Mouse (Mus musculus): ENCODE measurements at regions not wholly inside any gene's neighbourhood (a gene's known extent, or its start where the extent isn't known, plus 50 kb on each side); places are given as distances from the start of the nearest gene placed in this dataset.

DNA sequence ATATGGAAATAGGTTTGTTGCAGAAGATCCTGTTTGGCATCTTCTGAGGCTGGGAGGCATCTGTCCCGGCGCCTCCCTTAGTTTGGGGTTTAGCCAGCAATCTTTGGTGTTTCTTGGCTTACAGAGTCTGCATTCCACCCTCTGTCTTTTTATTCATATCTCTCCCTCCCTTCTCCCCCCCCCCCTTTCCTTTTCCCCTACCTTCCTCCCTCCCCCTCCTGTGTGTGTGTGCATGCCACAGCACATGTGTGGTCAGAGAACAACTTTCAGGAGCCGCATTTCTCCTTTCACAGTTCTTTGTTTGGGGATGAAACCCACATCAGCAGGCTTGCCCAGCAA, 131.4 kb downstream of the Tex36 start:
- H3K4me3 ChIP-seq (ENCODE audit: insufficient read depth, low read length): no peak overlapping the region
- no peak overlapping the region for H3K27ac ChIP-seq (ENCODE audit: insufficient read depth, low read depth, low read length)
- TF ChIP-seq POLR2A (IDR thresholded peaks at IDR 0.05; ENCODE audit: borderline replicate concordance, low read depth, low read length): no peak
- no peak for TF ChIP-seq CTCF (IDR thresholded peaks at IDR 0.05; ENCODE audit: low read depth, low read length)
- H3K4me1 ChIP-seq (ENCODE audit: control insufficient read depth, insufficient read depth, low read length): no peaks in the 10 kb centered on the region

DNA sequence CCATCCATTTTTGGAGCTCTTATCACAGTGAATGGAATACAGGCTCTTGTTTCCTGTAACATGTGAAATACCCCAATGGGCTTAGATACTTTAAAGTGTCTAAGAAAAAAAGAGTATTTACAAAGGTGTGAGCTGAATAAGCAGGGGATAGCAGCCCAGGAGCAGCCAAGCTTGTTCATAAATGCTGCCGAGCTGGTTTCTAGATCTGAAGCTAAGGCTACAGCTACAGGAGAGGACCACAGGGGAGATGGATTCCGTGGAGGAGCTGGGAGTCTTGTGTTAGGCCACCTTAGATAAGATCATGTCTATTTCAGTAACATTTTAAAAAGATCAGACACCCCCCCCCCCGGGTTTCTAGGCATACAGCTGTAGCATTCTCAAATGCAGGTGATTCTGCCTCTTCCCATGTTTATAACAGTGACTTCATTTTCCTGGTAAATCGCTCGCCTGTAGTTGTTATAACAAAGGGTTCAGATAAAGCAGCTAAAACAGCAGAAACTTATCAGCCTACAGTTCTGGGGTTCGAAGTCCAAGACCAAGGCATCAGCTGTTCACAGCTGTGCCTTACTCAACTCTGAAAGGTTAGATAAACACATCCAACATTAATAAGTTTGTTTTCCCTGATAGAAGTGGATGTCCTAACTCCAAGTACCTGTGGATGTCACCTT, 131.9 kb downstream of the Tex36 start:
- no peaks in the 10 kb centered on the region for H3K4me1 ChIP-seq (ENCODE audit: control insufficient read depth, insufficient read depth, low read length)
- no peak overlapping the region for H3K27ac ChIP-seq (ENCODE audit: insufficient read depth, low read depth, low read length)
- H3K4me3 ChIP-seq (ENCODE audit: insufficient read depth, low read length): no peak overlapping the region
- TF ChIP-seq POLR2A (IDR thresholded peaks at IDR 0.05; ENCODE audit: borderline replicate concordance, low read depth, low read length) (no peak), CTCF (IDR thresholded peaks at IDR 0.05; ENCODE audit: low read depth, low read length) (no peak)

DNA sequence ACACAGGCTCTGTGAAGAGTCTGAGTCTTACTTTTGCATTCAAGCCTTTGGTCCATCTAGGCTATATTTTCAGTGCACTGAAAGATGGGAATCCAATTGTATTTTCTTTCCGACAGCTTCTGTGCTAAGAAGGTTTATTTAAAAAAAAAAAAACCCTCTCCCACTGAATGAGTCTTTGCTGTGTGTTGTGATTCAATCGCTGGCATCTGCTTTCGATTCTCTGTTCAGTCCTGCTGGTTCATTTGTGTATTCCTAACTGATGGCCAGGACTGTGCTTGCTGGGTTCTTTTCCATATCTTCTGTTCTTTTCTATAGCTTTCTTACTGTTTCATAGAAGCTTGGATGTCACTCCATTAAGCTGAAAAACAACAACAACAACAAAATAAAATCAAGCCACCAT, 132.9 kb downstream of the Tex36 start:
- Histone ChIP-seq H3K27ac (ENCODE audit: insufficient read depth, low read depth, low read length) (no peak overlapping the region), H3K4me3 (ENCODE audit: insufficient read depth, low read length) (no peak overlapping the region), H3K4me1 (ENCODE audit: control insufficient read depth, insufficient read depth, low read length) (no peaks in the 10 kb centered on the region)
- no peak for TF ChIP-seq POLR2A (IDR thresholded peaks at IDR 0.05; ENCODE audit: borderline replicate concordance, low read depth, low read length)
- TF ChIP-seq CTCF (IDR thresholded peaks at IDR 0.05; ENCODE audit: low read depth, low read length): no peak

DNA sequence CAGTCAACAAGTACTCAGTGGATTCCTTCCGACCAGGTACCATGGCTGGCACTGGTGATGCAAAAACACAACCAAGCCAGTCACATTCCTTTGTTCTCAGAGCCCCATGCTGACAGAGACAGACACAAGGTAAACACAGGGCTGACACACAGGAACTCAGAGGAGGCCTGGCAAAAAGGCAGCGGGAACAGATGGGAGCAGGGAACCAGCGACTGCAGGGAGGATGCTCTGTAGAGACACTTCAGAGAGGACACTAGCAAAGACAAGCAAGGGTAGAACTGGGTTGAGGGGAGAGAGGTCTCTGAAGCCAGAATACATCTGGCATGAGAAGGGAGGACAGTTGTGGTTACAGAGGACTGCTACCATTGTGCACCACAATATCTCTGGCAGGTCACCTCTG, 133.6 kb downstream of the Tex36 start:
- TF ChIP-seq POLR2A (IDR thresholded peaks at IDR 0.05; ENCODE audit: borderline replicate concordance, low read depth, low read length) (no peak), CTCF (IDR thresholded peaks at IDR 0.05; ENCODE audit: low read depth, low read length) (no peak)
- Histone ChIP-seq H3K27ac (ENCODE audit: insufficient read depth, low read depth, low read length) (no peak overlapping the region), H3K4me3 (ENCODE audit: insufficient read depth, low read length) (no peak overlapping the region), H3K4me1 (ENCODE audit: control insufficient read depth, insufficient read depth, low read length) (no peaks in the 10 kb centered on the region)

DNA sequence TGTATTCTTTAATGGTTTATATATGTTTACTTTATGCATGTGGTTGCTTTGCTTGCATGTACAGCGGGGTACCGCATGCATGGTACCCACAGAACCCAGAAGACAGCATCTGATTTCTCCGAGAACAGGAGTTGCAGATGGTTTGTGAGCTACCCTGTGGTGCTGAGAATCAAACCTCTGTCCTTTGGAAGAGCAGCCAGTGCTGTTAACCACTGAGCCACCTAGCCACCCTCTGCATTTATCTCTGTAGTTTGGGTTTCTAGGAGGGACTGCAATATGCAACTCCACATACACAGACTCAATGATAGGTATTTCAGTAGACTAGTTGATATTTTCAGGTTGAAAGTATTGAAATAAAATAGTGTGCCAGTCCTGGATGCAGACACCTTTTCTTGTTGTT, 134.4 kb downstream of the Tex36 start:
- TF ChIP-seq CTCF (IDR thresholded peaks at IDR 0.05; ENCODE audit: low read depth, low read length) (no peak), POLR2A (IDR thresholded peaks at IDR 0.05; ENCODE audit: borderline replicate concordance, low read depth, low read length) (no peak)
- Histone ChIP-seq H3K4me3 (ENCODE audit: insufficient read depth, low read length) (no peak overlapping the region), H3K27ac (ENCODE audit: insufficient read depth, low read depth, low read length) (no peak overlapping the region), H3K4me1 (ENCODE audit: control insufficient read depth, insufficient read depth, low read length) (no peaks in the 10 kb centered on the region)

DNA sequence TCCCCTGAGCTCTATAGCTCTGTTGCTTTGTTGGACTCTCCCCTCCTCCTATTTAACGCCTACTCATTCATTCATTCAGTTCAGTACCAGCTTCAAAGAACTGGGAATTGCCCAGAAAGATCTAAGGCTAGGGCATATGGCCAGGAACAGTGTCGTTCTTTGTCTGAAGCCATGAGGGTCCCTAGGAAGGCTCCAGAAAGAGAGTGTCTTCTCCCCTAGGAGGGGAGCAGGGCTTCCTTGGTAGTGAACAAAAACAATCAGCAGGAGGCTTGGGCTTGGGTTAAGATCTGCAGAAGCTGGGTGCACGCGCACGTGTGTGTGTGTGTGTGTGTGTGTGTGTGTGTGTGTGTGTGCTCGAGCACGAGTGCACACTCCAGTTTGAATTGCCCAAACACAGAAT, 142.7 kb downstream of the Tex36 start:
- H3K4me1 ChIP-seq (ENCODE audit: control insufficient read depth, insufficient read depth, low read length): no peaks in the 10 kb centered on the region
- TF ChIP-seq CTCF (IDR thresholded peaks at IDR 0.05; ENCODE audit: low read depth, low read length) (no peak), POLR2A (IDR thresholded peaks at IDR 0.05; ENCODE audit: borderline replicate concordance, low read depth, low read length) (no peak)

DNA sequence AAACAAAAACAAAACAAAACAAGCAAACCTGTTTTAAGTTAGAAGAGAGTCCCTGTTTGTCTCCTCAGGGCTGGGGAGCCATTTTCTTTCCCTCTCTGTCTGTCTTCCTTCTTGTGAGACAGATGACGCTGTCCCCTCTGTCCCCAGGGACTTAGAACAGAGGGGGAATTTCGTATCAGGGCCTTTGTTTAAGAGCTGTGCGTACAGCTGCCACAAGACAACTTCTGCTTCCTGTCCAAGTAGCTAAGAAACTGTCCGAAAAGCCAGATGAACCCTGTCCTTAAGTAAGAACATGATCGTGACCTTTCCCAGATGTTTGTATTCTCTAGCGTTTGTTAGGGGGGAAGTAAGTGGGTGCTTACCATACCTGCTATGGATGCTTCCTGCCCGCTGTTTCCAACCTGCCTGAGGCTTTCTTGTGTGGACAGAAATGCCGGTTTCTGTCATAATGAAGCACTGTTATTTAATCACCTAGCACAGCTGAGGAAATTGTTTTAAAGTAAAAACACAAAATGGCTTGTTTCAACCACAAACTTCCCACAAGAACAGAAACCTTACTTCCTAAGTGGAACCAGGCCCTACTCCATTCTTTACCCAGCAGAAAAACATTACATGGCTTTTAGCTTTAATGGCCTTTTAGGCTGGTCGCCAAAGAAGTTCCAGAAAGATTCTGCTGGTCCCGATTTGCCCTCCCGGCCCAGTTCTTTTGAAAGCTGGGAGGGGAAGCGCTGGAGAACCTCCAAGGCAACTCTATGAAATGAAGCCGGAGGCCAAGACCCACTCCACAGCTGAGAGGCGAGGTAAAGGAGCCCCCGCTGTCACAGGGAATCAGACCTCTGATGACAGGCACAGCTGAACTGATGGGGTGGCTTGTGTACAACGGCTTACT, 144.3 kb downstream of the Tex36 start:
- TF ChIP-seq POLR2A (IDR thresholded peaks at IDR 0.05; ENCODE audit: borderline replicate concordance, low read depth, low read length) (no peak), CTCF (IDR thresholded peaks at IDR 0.05; ENCODE audit: low read depth, low read length) (no peak)
- no peak overlapping the region for H3K4me3 ChIP-seq (ENCODE audit: insufficient read depth, low read length)
- H3K27ac ChIP-seq (ENCODE audit: insufficient read depth, low read depth, low read length): no peak overlapping the region
- no peaks in the 10 kb centered on the region for H3K4me1 ChIP-seq (ENCODE audit: control insufficient read depth, insufficient read depth, low read length)

More for the DNA sequence above, 142.7 kb downstream of the Tex36 start:
- Histone ChIP-seq H3K4me3 (ENCODE audit: insufficient read depth, low read length) (no peak overlapping the region), H3K27ac (ENCODE audit: insufficient read depth, low read depth, low read length) (no peak overlapping the region)

DNA sequence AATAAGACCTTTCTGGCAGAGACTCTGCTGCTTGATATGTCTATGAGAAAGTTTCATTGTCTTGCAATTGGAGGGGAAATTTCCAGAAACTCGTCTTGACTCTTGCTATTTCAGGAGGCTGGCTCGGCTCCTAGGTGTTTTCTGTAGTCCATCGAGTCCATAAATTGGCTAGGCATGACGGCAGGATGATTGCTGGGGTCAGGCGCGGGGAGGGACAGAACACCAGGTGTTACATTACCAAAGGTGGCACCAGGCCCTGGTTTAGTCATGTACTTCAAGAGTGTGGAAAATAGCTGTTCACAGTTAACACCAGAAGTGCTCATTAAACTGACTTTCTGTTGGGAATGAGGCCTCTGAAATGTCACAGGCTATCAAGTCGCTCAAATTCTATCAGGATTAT, 151.7 kb downstream of the Tex36 start:
- TF ChIP-seq CTCF (IDR thresholded peaks at IDR 0.05; ENCODE audit: low read depth, low read length) (no peak), POLR2A (IDR thresholded peaks at IDR 0.05; ENCODE audit: borderline replicate concordance, low read depth, low read length) (no peak)

DNA sequence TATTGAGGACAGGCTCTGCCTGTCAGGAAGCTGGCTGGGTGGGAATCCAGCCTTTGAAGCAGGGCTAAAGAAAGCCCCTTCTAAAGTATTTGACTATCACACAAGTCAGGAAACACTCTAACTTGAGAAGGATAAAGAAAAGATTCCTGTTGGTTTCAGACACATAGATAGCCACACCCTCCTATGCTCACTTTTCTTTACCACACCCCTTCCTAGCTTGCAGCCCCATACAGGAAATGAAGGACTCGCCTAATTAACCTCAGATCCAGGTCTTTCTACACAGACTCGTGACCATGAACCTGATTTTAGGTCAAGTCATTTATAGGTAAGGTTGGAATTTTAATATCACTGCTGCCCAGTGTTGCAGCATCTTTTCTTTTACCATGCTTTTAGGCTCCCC, 154.9 kb downstream of the Tex36 start:
- Histone ChIP-seq H3K4me3 (ENCODE audit: insufficient read depth, low read length) (no peak overlapping the region), H3K4me1 (ENCODE audit: control insufficient read depth, insufficient read depth, low read length) (no peaks in the 10 kb centered on the region), H3K27ac (ENCODE audit: insufficient read depth, low read depth, low read length) (no peak overlapping the region)
- no peak for TF ChIP-seq POLR2A (IDR thresholded peaks at IDR 0.05; ENCODE audit: borderline replicate concordance, low read depth, low read length)
- no peak for TF ChIP-seq CTCF (IDR thresholded peaks at IDR 0.05; ENCODE audit: low read depth, low read length)

More for the DNA sequence above, 151.7 kb downstream of the Tex36 start:
- Histone ChIP-seq H3K4me3 (ENCODE audit: insufficient read depth, low read length) (no peak overlapping the region), H3K4me1 (ENCODE audit: control insufficient read depth, insufficient read depth, low read length) (no peaks in the 10 kb centered on the region), H3K27ac (ENCODE audit: insufficient read depth, low read depth, low read length) (no peak overlapping the region)

DNA sequence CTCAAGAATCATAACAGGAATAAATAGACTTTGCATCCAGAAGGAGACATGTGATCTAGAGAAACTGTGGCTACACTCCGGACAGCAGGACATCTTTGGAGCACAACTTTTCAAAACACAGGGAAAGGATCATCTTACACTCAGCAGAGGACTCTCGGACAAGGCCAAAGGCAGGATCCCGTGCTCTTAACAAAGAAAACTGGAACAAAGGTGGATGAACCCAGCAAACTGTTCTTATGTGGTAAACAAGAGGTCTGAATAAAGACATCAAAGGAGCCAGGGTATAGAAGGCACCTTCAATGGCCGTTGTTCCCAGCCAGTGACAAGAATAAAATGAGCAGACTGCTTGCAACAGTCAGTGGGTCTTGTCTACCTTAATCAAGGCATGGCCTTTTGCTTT, 160.3 kb downstream of the Tex36 start:
- Histone ChIP-seq H3K4me1 (ENCODE audit: control insufficient read depth, insufficient read depth, low read length) (no peaks in the 10 kb centered on the region), H3K4me3 (ENCODE audit: insufficient read depth, low read length) (no peak overlapping the region), H3K27ac (ENCODE audit: insufficient read depth, low read depth, low read length) (no peak overlapping the region)
- no peak for TF ChIP-seq POLR2A (IDR thresholded peaks at IDR 0.05; ENCODE audit: borderline replicate concordance, low read depth, low read length)
- no peak for TF ChIP-seq CTCF (IDR thresholded peaks at IDR 0.05; ENCODE audit: low read depth, low read length)

Data from bone marrow macrophage, adult 2 months (primary cell).